Mouse (Mus musculus) spleen, embryonic (tissue): ENCODE data around the gene Slc4a8.

Experiments
- CTCF ChIA-PET: fragments of 350-600 bp; sonication (Branson Sonifier 250); formaldehyde crosslinking; loops from one replicate; lab custom pipeline; 2022; lab: Charles Lee

Slc4a8 gene

DNA sequence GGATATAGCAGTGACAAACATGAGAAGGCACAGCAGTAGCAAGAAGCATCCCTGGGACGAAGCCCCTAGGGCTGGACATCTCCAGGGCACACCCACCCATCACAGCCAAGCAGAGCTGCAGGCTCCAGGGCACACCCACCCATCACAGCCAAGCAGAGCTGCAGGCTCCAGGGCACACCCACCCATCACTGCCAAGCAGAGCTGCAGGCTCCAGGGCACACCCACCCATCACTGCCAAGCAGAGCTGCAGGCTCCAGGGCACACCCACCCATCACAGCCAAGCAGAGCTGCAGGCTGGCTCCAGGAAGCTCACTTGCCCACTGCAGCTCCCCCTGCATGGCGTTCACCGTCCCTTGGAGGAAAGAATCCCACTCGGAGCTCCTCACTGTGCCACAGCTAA lies 60.8 kb downstream of the Slc4a8 start:
- CTCF ChIA-PET: interaction anchor here (0.5 to 0.6 kb wide), 2 partner anchors 89 to 726 kb away, joined by 3 to 5 read pairs; no protein-coding TSS in a partner anchor

DNA sequence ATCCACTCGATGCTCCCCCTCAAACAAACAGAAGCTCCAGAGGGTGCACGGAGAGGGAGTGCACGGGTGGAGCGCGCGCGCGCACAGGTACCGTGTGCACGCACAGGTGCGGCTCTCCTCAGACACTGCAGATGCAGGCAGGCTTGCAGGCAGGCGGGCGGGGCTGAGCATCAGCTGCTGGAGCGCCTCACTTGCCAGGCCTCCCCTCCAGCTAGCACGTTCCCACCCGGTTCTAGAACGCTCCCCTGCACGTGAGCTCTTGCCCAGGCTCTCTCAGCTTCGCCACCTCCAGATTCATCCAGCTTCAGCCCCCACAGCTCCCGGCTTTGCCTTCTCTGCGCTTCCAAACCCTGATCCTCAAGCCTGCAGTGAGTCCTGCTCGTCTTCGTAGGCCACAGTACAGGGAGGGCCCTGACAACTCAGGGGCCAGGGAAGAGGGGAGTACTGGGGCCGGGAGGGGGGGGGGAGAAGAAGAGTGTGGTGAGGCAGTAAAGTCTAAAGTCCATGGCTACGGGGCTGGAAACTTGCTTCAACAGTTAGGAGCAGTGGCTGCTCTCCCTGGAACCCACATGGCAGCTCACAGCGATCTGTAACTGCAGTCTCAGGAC lies 63.8 kb downstream of the Slc4a8 start:
- CTCF ChIA-PET: no interaction called here

DNA sequence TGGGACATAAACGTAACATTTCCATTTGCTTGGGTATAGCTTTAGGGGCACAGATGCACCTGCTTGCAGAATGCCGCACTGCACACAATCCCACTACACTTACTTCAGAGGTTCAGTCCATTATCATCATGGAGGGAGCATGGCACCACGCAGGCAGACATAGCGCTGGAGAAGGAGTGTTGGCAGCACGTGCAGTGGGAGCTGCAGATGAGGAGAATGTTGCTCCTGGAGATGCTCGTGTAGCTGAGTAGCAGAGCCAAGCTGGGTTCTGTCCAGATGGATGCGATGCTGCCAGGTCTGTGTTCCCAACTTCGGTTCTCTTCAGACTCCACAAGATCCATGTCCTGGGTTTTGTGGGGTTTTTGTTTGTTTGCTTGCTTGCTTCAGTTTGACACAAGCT lies 64.5 kb downstream of the Slc4a8 start:
- CTCF ChIA-PET: no interaction called here

DNA sequence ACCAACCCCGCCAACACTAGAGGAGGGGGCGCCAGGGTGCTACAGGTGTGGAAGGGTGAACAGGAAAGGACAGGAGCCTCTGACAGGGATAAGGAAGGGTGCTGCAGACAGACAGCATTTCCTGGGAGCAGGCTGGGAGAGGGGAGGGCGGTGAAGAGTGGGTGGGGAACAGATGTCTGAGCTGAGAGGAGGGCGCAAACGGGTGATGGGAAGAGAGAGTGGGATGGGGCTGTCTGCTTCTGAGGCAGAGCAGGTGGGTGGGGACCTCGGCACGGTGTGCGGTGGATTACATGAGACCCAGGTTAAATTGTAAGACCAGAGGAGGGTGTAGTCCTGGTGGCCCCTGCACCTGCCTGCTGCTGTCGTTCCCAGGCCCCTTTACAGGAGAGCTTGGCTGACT lies 68.2 kb downstream of the Slc4a8 start:
- CTCF ChIA-PET: interaction anchor here (0.7 kb wide), 1 partner anchor 885 kb away, joined by 3 read pairs; no protein-coding TSS in a partner anchor

DNA sequence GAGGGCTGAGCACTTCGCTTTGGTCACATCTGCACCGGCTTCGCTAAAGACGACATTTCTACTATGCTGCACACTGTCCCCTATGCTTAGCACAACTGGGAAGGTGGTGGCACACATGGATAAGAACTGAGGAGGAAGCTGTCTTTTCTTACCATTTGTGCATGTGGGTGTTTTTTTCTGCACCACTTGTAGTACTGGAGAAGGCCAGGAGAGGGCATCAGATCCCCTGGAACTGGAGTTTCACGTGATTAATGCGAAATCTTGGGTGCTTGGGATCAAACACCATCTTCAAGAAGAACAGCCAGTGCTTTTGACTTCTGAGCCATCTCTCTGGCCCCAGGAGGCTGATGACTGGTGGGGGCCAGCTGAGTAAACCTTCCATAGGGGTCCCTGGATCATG lies 69.1 kb downstream of the Slc4a8 start:
- CTCF ChIA-PET: interaction anchor here (0.7 kb wide), 1 partner anchor 884 kb away, joined by 3 read pairs; no protein-coding TSS in a partner anchor

DNA sequence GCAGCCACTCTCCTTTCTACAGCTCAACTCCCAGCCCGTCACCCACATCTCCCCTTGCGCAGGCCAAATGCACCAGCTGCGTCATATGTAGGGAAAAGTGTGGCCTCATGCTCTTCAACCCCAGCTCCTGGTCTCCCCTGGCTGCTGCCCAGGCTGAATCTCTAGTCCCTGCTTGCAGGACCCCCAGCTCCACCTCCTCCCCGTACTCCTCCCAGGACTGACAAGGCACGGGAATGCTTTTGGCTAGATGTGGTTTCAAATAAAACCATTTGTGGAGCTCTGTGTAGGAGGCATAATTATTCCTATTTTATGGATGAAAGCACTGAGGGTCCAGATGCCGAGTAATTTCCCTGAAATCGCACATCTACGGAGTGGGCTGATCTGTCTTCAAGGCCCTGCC lies 70.6 kb downstream of the Slc4a8 start:
- CTCF ChIA-PET: no interaction called here

DNA sequence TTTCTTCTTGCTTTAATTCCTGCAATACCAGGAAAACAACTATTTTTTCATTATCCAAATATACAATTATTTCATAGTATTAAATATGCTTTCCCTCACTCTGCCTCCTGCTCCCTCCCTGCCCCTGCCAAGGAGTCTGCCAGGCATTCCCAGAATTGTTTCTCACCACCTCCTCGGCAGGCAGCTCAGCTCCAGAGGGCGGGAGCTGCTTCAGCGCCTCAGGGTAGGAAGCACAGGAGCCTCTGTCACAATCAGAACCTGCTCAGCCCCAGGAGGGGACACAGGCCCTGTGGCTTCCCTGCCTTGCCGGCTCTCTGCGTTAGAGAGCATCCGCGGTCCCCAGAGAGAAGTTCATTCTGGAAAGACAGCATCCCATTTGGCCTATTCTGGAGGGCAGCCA lies 71.2 kb downstream of the Slc4a8 start:
- CTCF ChIA-PET: no interaction called here

DNA sequence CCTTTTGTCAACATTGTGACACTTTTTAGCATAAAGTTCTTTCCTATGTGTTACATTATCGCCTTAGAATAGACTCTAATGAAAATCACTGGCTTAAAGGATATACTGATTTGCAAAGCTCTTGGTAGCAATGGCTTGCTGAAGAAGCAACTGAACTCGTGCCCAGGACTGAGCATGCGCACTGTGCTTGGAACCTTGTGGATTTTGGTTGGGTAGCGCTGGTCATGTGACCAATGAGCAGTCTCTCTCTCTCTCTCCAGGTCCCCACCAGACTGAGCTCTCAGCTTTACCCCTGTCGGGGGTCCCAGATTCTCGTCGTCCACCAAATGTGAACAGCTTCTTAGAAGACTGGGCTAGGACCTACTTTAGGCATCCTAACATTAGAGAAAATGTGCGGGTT lies 75.2 kb downstream of the Slc4a8 start:
- CTCF ChIA-PET: no interaction called here

DNA sequence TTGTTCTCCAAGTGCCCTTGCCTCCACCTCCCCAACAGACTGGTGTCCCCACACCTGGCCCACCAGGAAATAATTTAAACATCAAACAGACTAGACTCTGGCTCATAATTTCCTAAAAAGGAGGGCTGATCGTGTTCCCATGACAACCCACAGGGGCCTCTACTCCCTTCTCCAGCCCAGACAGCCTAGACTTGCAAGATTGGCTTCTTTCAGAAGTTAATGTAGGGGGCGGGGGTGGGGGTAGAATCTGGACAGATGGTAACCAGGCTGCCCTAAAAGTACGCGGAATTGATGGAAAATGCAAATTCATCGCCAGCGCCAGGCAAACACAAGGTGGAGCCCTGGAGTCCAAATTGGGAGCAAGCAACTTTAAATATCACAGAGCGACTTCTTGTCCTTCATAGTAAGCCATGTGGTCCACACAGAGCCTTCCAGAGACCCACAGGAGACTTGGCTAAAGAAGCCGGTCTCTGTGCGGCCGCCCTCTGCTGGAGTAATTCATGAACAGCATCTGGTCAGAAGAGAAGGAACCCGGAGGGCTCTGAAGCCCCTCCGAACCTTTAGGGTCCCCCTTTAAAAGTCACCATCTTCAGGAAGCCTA lies 77.2 kb downstream of the Slc4a8 start:
- CTCF ChIA-PET: interaction anchor here (0.7 kb wide), 1 partner anchor 81 kb away, joined by 7 read pairs; no protein-coding TSS in a partner anchor

DNA sequence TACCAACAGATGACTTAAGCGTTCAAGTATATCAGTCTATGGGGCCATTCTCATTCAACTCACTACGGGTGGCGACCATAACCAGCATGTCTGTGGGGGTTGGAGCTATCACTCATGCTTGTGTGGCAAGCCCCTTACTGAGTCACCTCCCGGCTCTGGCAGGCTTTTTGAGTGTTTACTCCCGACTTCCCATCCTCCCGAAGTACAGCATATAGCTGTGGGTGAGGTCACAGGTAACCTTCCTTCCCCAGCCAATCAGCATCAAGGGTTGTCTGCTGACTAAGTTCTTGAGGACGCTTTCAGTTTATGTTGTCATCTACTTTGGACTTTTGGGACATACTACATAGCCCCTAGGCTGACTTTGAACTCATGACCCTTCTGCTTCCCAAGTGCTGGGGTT lies 82.8 kb downstream of the Slc4a8 start:
- CTCF ChIA-PET: no interaction called here

DNA sequence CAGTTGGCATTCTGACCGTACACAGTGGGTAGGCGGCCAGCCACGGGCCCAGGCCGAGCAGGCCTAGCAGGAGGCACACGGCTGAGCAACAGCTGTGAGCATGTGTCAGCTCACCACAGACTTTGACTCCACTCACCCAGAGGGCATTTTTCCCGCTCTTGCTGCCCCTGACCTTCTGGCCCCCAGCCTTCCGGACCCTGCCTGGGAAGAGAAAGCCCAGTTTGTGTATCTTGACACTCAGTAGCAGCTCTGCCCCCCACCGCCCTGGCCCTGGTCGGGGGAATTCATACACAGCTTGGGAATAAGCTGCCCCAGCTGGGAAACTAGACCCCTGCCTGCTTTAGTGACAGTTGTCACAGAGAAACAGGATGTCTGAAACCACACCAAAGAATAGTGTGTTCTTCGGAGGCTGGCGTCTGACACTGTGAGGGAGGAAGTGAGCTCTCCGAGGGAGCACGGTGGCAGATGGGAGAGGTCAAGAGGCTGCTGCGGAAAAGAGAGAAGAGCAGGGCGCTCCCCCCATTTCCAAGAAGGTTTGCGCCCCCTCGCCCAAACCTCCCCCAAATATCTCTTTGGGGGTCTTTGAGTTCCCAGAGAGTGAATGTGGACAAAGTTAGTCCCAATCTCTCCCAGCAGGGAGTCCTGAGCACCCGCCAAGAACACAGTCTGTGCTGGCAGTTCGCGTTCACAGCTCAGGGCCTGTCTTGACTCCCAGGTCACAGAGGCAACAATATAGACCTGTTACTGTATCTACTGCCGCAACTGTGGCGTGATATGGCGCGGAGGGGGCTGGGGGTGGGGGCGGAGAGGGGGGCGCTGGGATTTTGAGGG lies 83.7 kb downstream of the Slc4a8 start:
- CTCF ChIA-PET: interaction anchor here (0.7 kb wide), 3 partner anchors 25 to 998 kb away, joined by 3 to 8 read pairs (median 3); no protein-coding TSS in a partner anchor

DNA sequence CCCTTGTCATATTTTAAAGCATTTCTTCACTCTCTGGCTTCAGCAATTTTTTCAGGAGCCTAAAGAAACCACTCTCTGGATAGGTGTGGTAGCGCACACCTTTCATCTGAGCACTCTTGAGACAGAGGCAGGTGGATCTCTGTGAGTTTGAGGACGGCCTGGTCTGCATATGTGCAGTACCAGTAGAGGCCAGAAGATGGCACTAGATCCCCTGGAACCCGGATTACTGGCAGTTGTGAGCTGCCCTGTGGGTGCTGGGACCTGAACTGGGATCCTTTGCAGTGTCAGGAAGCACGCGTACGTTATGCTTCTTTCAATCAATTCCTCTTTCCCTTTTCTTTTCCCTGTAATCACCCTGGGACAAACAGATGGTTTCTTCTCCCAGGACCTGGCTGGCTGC lies 85.6 kb downstream of the Slc4a8 start:
- CTCF ChIA-PET: no interaction called here

DNA sequence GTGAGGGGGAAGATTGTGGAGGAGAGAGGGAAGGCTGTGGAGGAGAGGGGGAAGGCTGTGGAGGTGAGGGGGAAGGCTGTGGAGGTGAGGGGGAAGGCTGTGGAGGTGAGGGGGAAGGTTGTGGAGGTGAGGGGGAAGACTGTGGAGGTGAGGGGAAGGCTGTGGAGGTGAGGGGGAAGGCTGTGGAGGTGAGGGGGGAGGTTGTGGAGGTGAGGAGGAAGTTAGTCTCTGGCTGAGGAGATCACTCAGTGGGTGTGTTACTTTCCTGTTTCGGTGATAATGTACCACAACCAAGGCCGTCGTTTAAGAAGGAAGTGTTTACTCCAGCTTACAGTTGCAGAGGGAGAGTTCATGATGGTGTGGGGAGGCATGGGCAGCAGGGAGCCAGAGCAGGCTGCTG lies 96.0 kb downstream of the Slc4a8 start:
- CTCF ChIA-PET: no interaction called here

DNA sequence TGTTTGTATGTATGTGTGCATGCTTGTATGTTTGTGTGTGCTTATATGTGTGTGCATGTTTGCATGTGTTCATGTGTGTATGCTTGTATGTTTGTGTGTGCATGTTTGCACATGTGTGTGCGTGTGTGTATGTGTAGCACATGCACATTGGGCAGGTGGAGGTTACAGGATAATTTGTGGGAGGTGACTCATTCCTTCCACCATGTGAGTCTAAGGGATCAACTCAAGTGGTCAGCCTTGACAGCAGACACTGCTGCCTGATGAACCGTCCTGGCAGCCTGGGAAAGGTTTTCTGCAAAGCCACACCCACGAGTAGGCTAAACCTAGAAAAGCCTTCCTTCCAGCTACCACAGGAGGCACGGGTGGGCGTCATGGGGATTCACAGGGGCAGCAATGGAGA lies 99.3 kb downstream of the Slc4a8 start:
- CTCF ChIA-PET: no interaction called here

DNA sequence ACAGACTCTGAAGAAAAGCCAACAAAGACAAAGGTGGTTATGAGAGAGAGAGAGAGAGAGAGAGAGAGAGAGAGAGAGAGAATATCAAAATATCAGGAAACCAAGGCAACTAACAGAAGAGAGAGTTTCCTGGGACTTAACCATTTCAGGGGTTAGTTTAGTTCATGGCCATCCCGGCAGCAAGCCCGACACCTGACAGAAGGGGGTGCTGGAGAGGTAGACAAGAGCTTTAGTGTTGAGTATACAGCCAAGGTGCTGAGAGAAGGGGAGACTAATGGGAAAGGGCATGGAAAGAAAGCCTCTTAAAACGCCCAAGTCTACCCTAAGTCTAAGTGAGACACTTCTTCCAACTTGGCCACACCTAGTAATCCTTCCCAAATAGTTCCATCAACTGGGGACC lies 104.0 kb downstream of the Slc4a8 start:
- CTCF ChIA-PET: no interaction called here

DNA sequence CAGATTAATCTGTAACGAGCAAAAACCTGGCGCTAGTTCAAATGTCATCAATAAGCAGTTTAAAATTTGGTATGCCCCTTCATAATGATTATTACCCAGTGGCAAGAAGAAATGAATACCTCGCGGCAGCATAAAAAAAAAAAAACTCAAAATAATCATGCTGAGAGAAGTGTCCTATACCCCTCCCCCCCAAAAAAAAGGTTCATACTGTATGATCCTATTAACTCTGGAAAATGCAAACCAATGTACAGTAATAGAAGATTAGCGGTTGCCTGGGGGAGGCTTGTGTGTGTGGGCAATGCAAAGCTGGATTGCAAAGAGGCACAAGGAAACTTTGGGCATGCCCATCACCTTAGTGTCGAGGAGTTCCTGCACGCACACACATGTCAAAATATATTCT lies 108.0 kb downstream of the Slc4a8 start, which contains the start of gene Scn8a:
Scn8a (plus strand) TSS at position 301 of the 400 bp plus-strand sequence.
- CTCF ChIA-PET: interaction anchor here (0.6 kb wide), 1 partner anchor 24 kb away, joined by 3 read pairs; no protein-coding TSS in a partner anchor

DNA sequence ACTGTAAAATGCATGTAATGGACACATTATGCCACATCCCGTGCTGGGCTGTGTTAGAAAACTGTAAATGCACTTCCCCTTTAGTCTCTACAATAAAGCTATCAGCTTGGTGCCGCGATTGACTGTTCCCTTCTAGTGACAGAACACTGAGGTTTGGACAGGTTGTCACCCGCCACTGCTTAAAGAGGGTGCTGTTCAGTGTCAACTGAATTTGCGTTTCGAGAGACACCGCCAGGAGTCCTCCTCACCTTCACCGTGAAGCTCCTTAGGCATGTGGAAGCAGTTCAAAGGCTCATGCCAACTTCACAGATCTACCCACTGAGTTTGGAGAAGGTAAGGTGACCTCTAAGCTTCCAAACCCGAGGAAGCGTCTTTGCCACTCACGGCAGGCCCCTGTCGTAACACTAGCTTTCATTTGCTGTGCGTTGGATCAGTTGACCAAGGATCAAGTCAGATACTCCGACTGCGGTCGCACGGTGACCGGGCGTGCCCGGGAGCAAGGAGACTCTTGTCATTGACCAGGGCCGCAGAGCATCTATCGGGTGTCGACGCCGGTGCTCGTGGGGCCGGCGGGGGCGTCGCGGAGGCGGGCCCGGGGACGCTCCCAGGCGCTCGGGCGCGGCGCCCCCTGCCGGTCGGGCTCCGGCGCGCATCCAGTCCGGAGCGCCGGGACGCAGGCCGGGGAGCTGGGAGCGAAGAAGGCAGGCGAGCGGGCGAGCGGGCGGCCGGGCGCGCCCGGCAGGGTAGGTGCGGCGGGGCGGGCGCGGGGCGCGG lies 108.6 kb downstream of the Slc4a8 start:
- CTCF ChIA-PET: interaction anchor here (0.6 kb wide), 1 partner anchor 24 kb away, joined by 3 read pairs; no protein-coding TSS in a partner anchor

DNA sequence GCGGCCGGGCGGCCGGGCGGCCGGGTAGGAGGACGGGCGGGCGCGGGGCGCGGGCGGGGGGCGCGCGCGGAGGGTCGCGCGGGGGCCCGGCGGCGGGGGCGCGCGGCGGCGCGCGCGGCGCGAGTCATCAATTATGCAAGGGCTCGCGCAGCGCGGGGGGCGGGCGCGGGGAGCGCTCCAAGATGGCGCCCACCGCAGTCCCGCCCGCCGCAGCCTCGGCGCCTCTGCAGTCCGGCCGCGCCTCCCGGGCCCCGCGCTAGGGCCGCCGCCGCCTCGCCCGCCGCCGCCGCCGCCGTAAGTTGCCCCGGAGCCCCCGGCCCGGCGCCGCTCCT lies 109.2 kb downstream of the Slc4a8 start:
- CTCF ChIA-PET: no interaction called here

DNA sequence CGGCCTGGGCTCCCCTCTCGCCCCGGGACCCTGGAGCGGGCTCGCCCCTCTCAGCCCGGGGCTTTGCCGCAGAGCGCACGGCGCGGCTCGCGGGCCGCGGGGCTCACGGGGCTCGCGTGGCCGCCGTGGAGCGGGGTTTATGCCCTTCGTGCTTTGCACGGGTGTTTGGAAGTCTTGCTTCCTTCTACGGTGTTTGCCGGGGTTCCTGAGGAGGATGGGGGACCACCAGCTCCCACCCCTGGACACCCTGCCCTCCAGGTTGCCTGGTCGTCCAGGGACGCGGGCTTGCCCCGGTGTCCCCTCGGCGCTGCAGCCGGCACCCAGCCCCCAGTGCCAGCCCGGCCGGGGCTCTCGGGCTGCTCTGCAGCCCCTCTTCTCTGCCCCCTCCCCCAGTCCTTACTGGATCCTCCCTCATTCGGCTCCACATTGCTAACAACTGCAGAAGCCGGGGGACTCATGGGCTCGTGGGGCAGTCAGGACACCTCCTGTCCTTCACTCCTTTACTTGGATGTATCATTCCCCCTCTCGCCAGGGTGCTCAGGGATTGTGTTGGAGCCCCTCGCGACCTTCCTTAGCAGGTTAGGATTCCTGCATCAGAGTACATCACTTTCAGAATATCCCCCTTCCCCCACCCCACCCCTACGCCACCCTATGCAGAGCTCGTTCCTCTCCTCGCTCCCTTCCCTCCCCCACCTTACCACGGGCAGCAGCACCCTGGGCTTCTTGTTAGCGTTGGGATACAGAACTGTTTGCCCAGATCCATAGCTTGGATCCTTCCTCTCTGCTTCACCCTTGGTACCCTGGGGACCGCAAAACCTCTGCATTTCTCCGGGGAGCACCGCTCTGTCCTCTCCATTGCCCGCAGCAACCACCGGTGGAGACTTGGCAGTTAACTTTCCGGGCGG lies 109.8 kb downstream of the Slc4a8 start:
- CTCF ChIA-PET: no interaction called here

DNA sequence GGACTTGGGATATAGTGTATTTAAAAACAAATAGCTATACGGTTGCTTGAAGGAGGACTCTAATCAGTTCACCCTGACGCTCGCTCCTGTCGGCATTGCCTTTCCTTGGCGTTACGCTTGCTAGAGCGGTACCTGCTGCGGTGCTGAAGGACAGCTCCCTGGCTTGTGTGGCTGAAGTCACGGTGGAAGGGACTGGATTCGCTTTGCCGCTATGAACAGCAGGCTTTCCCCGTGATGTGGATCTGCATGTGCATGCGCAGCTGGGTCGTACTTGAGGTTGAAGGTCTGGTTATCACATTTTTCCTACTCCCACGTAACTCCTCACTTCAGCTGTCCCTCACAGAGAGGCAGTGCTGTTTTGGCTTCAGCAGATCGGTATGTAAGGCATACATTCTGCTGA lies 111.6 kb downstream of the Slc4a8 start:
- CTCF ChIA-PET: interaction anchor here (0.6 kb wide), 1 partner anchor 406 kb away, joined by 3 read pairs; no protein-coding TSS in a partner anchor
